In the genomic region with DNA sequence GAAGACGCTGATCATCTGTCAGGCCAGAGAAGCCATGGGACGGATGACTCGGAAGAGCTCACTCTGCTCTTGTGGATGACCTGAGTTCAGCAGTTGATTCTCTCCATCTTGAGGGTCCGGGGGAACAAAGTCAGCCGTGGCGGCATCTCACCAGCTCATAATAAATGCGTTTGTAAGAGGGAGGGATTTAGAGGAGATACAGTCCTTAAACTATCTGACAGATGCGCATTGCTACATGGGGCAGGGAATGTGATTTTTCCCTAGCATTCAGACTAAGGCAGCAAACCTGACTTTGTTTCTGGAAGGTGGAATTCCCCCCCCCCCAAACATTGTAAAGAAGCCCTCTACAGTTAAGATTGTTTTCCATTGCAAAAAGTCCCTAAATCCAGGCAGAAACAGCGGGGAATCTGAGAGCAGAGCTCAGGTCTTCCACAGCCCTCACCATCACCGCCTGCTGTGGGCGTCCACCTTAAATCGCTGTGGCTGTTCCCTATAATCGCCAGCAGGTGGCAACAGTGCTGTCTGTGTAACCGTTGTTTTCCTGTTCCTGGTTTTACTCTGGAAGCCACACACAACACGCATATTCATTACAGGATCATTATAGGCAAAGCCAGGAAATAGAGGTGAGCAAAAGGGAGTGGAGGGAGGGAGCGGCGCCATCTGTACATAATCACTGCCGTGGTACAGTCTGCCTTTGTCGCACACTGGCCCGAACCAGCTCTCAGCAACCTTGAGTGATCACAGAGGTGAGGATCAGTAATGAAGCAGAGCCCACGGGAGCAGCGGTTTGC, we compare ENCODE assay signal across 8 mouse cellular contexts.
DNase-seq lines count a peak whose midpoint lies in the region; ATAC-seq lines count a peak whose summit lies in the region.

No protein-coding gene starts in this region.

- peaks cover 10% of the 10 kb centered on the region for H3K4me1 ChIP-seq in hindbrain, embryonic 16.5 days (ENCODE audit: control insufficient read depth, insufficient read depth, low read depth, low read length)

- peak; percentile 84 for ATAC-seq in hindbrain, embryonic 16.5 days

- no peaks in the 10 kb centered on the region for H3K9me3 ChIP-seq in hindbrain, embryonic 16.5 days (ENCODE audit: control insufficient read depth, low read length)

- H3K27me3 ChIP-seq in hindbrain, embryonic 16.5 days (replicated peaks; ENCODE audit: control insufficient read depth, insufficient read depth, low read length), result no peaks in the 10 kb centered on the region

- H3K4me2 ChIP-seq in hindbrain, embryonic 16.5 days (ENCODE audit: low read length), result peak overlapping the region; percentile 57

- peak overlapping the region; percentile 61 for H3K9ac ChIP-seq in hindbrain, embryonic 16.5 days (ENCODE audit: low read depth, low read length)

- no peak overlapping the region for H3K27ac ChIP-seq in hindbrain, embryonic 16.5 days (ENCODE audit: low read depth, low read length)

- DNase-seq in ZHBTc4 (ENCODE audit: low read depth, low spot score), result peak; percentile 91
- peak; percentile 75 to 84 for DNase-seq in cerebellum, postnatal 36 days
- DNase-seq in gastrocnemius, adult 18-20 months (ENCODE audit: low spot score), result peak; percentile 86
- DNase-seq in left cerebral cortex, adult 11 months (ENCODE audit: low spot score), result peak; percentile 80
- peak; percentile 92 for DNase-seq in lung, postnatal 36 days
- DNase-seq in retina, postnatal 1 day, result peak; percentile 90
- peak; percentile 72 for DNase-seq in thymus, postnatal 4 days

- 26% methylated on average over 22 of the region's 22 CpGs for WGBS in hindbrain, embryonic 16.5 days

- peak overlapping the region; percentile 32 for H3K4me3 ChIP-seq in hindbrain, embryonic 16.5 days (ENCODE audit: low read length)

- no peaks in the 10 kb centered on the region for H3K36me3 ChIP-seq in hindbrain, embryonic 16.5 days (ENCODE audit: control insufficient read depth, insufficient read depth, low read length)
